Mouse (Mus musculus) liver, embryonic 14.5 days (tissue): Measurements from ENCODE around the gene Wdr24.

Experiments used
- CTCF ChIP-seq: IDR thresholded peaks from 2 replicates; pipeline ENCODE4 v1.5.1; 2016; ENCODE audit warnings: antibody characterized with exemption, low read depth, control low read depth
- EP300 ChIP-seq: IDR thresholded peaks from 2 replicates; pipeline ENCODE4 v1.6.1; 2016; ENCODE audit warnings: antibody characterized with exemption, low read depth

- TF ChIP-seq CTCF, result no peak
- TF ChIP-seq EP300, result no peak
Measured at GRCm38 (mm10) chr17:25839455-25840235, 16.2 kb downstream of the Wdr24 start.
